Mouse (Mus musculus) embryo, embryonic 11 days (tissue): ENCODE measurements around the gene D630003M21Rik.

ENCODE experiments used
- DNase-seq: peaks from one replicate; pipeline ENCODE4 v3.0.0-alpha.2; 2015

D630003M21Rik gene

DNA sequence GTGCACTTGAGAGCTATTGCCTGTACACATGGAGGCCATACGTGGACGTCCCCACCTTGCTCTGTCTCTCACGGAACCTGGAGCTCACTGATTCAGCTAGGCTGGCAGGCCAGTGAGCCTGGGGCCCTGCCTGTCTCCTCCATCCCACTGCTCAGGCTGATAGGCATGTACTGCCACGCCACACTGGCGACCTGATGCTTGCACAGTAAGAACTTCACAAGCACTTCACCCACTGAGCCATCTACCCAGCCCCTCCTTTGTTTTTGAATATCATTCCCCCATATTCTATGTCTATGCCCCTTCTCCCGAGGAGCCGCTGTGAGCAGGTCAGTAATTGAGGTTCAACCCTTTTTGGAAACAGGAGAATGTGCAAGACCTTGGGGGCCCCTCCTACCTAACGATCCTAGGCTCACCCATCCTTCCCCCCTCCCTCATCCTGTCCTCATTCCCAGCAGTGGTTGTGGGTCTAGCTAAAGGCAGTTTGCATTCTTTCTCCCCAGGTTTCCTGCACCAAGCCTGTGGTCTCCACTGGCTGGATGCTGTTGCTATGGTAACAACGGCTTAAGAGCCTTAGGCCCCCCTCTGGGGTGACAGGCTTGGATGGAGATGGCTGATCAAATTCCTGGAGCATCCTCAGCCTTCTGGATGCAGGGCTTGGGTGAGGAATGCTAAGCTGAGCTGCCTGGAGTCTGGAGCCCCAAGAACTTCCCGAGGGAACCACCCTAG, 35.2 kb downstream of the D630003M21Rik start:
- peak; percentile 64 for DNase-seq

DNA sequence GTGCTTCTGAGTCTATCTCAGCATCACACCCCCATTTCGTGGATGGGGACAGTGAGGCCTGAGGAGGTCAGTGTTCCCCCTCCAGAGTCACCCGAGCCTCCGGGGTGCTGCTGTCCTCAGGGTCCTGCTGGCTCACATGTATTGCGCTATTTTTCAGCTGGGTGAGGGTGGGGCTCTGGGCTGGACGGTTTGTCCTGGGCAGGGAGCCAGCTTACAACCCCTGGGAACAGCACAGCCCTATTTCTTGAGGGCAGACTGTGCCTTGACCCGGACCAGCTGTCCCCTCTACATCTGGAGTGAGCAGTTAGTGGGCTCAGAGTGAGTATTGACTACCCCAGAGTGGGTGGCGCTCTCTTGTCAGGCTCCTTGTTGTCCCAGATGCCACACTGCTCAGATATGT, 37.9 kb downstream of the D630003M21Rik start:
- DNase-seq, result no peak

DNA sequence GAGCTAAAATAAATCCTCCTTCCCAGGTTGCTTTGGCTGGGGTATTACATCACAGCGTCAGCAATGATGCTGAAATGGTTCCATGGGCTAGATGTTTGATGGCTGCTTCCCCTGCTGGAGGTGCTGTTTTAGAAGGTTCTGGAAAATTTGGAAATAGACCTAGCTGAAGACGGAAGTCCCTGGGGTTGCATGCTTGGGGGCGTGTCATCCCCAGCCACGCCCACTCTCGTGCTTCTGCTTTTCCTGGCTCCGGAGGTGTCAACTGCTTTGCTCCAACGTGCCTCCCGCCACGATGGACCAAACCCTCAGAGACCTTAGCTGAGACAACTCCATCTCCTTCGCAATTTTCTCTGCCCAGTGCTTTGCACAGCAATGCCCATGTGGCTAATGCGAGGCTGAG, 39.6 kb downstream of the D630003M21Rik start:
- DNase-seq, result no peak

DNA sequence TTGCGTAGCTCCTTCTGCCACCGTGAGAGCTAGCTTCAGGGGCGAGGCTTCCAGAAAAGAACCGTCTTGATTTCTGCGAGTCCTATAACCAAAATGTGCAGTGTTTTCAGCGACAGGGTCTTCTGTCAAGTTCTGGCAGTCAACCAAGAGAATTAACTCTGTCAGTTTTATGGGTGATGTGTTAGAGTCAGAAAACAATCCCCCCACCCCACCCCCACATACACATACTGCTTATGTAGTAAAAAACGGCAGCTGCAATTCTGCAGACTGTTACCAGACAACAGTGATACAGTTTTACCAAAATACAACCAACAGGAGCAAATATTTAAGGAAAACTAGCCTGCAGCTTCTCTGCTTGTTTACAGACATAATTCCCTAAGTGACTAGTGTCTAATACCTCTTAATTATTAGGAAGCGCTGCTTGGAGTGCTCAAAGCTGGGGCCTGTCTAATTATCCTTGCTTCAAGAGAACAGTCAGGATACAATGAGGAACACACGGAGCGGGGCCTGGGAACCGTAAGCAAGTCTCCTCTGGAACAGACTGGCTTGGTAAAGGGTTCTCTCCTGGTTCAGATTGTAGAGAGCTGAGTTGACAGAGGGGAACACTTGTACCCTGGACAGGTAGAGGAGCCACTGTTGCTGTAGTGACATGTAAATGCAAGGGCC, 42.7 kb downstream of the D630003M21Rik start:
- DNase-seq, result no peak

DNA sequence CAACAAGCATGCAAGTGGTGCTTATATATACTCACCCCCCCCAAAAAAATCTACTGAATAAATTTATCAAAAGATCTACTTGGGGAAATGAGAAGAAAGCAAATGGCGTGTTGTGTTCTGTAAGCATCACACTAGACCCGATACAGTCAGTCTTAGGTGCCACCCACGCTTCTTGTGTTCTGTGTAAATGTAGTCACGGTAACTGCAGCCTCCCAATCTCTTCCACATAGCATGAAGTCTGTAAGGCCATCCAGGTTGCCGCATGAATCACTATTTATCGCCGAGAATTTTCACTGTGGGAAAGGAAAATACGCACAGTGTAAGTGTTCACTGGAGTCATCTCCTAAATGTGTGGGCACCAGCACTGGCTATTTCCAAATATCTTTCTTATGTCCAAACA, 45.8 kb downstream of the D630003M21Rik start:
- DNase-seq, result no peak

DNA sequence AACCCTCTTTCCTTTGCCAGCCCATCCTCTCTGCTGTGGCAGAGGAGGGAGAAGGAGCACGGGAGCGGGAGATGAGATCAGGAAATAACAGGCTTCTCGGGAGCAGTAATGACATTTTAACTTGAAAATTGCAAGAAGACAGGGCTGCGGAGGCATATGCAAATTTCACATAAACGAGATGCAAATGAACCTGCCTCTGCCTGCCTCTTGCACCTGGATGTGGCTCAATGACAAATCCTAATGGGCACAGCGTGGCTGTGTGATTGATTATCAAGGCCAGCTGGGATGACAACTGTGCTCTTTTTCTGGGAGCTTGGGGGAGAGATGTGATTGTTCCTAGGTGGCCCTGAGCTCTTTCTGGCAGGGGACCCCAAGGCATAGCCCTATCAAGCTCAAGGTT, 47.1 kb downstream of the D630003M21Rik start:
- DNase-seq, result no peak

DNA sequence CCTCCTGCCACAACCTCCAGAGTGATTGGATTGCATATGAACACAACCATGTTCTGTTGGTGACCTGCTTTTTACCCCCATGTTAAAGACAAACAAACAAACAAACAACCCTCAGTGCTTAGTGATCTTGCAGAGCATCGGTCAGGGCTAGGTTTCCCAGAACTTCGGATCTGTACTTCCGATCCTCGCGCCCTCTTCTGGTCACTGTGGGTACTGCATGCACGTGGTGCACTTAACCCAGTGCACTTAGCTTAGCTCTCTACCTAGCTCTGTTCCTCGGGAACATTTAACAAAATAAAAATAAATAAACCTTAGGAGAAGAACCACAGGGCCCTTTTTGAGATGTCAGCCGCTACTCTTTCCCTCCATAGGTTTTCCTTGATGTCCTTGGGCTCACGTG, 48.2 kb downstream of the D630003M21Rik start:
- DNase-seq, result peak; percentile 71

DNA sequence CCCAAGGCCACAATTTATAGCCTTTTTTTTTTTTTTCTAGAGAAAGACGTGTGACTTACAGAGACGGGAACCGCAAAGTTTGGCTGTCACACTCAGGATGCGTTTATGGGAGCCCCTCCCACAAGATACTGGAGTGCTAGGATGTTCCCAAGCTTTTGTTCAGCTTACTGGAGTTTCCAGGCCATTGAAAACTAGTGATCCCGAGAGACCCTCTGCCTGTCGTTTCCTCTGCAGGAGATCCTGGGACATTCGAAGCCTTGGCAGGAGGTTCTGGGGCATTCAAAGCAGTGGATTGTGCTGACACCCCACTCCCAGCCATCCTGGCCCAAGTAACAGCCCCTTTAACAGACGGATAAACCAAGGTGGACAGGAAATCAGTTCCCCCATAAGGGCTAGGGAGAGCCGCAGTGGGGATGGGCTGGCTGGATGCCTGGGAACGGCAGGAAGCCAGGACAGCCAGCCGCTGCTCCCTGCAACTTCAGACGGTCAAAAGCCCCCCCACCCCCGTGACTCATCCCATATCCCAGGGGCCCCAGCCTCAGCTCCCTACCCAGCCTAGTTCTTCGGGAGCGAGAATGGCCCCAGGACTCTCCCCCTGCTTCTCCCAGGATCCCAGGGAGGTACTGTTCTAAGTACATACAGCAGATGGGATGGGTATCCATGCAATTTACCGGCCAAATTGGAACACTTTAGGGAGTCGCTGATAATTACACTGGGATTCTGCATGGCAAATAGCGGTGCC, 49.5 kb downstream of the D630003M21Rik start:
- peak; percentile 38 for DNase-seq

DNA sequence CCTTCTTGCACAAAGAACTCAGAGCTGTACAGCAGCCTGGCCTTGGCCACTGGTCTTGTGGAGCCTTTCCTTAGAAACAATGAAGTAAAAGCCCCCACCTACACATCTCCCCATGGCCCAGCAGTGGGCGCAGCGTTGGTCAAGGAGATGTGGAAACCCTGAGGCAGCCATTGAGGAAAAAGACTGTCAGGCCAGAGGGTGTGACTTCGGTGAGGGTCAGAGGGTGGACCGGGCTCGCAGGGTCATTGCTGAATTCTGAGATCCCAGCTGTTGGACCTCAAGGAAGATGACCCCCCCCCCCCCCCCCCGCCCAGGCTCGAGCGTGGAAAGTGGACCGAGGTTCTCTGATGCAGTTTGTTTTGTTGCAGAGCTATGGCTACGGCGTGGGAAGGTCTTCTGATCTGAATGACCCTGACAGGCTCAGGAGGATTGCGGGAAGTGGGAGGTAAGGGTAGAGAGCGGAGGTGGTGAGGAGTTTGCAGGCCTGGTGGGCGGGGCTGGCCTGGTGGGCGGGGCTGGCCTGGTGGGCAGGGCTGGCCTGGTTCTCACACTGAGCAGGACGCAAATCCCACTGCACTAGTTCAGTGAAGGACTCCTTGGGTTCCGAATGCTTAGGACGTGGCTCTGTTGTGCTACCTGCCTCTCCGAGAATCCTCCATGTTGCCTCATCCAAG, 50.2 kb downstream of the D630003M21Rik start:
- DNase-seq, result peak; percentile 82

DNA sequence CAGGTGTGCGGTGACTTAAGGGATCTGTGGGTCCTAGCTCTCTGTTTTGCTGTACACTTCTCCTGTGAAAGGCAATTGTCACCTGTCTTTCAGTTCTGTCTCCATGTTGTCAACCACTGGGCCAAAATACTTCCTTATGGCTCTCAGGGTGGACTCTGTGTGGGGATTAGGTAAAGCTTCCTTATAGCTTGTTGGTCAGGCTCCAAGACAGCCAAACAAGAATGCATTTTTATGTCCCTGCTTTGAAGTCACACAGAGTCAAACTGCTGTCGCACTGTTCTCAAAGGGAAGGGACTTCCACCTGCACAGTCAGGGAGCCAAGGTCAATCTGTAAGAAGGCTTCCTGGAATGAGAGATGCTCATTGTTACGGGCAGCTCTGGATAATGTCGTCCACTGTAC, 50.9 kb downstream of the D630003M21Rik start:
- DNase-seq, result no peak

DNA sequence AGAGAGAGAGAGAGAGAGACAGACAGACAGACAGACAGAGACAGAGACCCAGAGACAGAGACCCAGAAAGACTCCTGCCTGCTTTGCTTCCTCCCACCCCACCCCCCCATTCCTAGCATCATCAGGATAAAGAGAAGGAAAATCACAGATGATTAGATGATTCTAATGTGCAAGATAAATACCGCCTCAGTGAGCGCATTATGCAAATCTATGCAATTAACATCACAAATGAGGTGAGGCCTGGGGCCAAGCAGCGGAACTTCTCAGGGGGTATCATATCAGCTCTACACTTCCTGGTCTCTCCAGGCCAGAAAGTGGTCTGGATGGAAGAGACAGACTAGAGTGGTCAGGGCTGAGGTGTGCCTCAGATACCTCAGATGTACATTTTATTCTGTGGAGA, 51.4 kb downstream of the D630003M21Rik start:
- DNase-seq, result no peak

DNA sequence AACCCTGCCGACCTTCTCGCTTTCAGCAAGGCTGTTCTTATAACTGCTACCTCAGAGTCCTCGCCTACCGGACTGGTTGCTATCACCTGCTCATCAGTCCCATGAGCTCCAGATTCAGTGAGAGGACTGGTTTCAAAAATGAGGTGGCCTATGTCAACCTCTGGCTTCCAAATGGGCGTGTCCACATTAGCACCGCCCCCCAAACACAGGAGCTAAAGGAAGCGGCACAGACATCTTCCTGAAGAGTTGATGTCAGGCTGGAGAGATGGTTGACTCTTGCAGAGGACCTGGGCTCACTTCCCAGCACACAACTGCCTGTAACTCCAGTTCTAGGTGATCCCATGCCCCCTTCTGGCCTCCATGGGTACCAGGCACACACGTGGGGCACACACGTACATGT, 52.3 kb downstream of the D630003M21Rik start:
- no peak for DNase-seq

DNA sequence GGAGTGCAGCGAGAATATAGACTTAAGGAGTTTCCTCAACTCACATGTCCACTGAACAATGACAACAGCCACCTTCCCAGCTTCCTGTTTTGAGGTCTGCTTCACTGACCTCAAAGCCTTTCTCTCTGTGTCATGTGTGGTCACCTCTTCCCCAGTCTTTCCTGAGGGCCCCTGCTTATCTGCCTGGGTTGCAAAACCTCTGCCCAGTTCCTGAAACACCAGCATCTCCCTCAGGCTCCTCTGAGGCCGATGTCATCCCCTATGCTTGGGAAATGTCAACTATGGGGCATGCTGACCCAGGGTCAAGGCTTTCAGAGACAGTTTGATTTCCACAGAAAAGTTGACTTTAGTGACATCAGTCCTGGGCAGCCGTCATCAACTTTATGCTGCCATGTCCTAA, 53.6 kb downstream of the D630003M21Rik start:
- DNase-seq, result no peak

DNA sequence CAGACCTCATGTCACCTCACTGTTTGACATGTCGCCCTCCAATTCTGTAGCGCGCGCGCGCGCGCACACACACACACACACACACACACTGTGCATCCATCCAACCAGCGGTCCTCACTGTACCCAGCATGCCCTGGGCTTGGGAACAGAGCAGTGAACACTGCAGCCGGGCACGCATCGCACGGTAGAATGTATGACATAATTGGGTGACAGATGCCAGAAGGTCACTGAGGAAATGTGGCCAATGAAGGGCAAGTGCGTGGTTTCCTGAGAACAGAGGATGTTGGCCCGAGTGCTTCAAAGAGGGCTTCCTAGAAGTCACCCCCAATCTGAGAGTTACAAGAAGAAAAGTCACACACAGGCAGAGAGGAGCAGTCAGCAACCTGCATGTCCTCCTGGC, 54.1 kb downstream of the D630003M21Rik start:
- DNase-seq, result no peak

DNA sequence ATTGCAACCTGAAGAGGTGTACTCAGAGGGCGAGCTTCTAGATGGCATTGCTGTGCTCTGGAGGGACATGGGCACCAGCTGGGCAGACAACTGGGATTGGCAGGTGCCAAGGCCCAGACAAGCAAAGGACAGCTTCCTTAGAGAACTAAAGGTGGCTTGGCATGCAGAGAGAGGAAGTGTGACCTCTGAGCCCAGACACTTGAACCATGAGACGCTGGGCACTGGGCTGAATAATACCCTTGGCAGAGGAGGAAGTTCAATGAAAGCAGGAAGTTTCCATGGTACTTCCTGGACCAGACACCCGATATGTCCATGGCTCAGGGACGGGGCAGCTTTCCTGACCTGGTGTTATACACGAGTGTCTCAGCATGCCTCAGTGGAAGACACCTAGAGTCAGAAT, 54.6 kb downstream of the D630003M21Rik start:
- no peak for DNase-seq

DNA sequence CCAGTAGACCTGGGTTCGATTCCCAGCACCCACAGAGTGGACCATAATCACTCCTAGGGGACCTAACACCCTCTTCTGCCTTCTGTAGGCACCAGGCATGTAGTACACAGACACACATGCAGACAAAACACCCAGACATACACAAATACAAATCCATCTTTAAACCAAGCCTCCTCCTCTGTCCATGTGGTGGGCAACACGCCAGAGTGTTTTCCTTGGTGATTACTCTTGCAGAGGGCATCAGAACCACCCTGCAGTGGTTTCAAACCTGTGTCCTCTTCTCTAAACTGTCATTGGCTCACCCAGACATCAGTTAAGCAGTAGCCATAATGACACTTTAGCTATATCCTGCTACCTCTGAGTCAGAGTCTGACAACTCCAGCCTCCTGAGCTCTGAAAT, 58.6 kb downstream of the D630003M21Rik start:
- no peak for DNase-seq

DNA sequence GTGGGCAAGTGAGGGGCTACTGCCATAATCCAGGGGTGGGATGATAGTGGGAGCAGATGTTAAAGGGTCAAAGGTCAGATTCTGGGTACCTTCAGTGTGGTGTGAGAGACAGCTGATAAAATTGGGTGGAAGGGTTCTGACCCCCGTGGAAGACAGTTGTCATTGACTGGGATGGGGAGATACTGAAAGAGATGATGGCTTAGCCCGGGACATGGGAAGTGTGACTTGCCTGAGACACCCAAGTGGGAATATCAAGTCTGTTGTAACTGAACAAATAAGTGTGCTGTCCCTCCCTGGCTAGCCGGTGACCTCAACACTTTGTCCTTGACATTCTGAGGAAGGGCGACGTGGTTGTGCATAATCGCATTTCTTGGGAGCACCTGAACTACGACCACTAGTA, 59.3 kb downstream of the D630003M21Rik start:
- DNase-seq, result no peak

DNA sequence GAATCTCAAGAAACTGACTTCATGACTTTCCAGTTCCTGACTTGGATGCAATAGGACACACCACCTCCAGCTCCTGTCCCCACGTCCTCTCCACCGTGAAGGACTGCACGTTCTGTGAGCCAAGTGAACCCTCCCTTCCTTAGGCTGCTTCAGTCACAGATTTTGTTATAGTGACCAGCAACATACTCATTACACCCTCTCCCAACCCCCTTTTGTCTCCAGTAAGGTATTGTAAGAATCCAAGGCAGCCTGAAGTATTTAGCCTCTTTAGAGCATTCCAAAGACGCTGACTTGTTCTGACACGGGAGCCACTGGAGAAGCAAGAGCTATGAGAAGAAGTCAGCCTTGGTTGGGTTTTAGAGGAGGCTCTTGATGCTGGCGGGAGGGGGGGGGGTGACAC, 59.7 kb downstream of the D630003M21Rik start:
- DNase-seq, result no peak

DNA sequence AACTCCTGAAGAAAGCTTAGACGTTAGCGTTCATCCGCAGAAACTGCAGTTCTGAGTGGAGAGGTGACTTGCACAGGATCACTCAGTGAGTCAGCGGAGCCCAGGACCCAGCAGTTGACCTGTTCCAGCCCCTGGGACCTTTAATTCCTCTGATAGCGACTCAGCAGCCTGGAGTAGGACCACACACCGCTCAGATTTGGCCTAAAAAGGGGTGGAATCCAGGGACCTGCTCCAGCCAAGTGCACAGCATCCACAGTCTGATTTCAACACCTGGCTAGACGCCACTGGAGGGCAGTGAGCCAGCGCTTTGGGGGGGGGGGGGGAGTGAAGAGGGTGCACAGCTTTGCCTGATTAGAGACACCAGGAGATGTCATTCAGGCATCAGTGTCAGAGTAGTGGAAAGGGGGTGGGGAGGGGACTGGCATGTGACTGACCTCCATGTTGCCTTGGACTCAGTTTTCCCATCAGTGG, 60.2 kb downstream of the D630003M21Rik start:
- no peak for DNase-seq

DNA sequence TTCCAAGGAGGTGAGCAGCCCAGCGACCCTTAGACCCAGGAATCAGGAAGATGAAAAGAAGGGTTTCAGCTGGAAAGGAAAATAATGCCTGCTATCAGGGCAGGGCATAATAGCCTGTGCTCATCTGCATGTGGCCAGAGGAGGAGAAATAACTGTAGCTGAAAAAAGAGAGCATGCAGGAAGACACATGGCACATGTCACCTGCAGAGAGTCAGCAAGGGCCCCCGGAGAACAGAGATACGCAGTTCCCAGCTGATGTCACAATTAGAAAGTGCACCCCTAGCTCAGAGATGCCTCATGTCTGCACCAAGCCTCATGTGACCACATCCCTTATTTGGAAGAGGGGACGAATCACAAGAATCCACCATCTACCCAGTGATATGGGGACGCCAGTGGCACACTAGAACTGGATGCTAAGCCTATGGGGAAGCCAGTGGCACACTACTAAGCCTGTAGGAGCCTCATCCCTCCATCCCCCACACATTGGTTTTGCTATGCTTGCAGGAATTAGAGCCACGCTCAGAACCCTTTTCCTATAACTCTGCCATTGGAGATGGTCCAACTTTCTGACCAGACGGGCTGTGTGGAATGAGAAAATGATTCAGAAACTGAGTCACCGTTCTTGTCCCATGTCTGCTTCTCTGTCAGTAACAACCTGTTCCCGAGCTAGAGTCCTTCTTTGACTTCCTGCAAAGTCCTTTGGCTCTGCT, 61.4 kb downstream of the D630003M21Rik start:
- DNase-seq, result no peak

DNA sequence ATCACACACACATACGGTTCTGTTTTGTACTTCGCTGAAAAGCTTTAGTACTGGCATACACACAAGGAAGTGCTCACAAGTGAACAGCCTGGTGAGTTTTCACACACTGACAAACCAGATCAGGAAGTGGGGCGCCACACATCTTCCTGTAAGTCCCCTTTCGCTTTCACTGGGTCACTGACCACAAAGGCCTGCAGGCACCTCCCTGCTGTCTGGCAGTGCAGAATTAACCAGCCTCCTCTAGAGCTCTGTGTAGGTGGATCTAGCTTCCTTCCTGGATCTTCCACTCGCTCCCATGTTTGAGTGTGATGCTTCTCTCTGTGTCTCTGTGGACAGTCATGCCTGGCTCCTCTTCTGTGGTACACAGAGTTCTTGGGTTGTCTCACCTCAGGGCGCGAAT, 62.4 kb downstream of the D630003M21Rik start:
- no peak for DNase-seq

DNA sequence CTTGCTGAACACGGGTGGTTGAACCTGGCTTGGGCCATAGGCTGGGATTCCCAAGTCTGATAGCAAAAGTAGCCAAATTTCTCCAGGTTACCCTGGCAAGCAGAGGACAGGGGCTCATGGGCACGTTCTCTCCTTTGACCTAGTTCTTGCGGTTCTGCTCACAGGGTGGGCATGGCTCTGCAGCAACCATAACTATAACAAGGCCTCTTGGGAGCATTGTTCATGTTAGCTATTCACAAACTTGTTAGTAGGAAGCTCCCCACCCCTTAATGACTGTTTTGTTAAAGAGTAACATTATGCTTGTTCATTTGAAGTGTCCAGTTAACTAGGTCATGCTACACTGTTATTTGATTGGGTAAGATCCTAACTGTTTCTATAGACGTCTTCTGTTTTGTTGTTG, 63.2 kb downstream of the D630003M21Rik start:
- no peak for DNase-seq

DNA sequence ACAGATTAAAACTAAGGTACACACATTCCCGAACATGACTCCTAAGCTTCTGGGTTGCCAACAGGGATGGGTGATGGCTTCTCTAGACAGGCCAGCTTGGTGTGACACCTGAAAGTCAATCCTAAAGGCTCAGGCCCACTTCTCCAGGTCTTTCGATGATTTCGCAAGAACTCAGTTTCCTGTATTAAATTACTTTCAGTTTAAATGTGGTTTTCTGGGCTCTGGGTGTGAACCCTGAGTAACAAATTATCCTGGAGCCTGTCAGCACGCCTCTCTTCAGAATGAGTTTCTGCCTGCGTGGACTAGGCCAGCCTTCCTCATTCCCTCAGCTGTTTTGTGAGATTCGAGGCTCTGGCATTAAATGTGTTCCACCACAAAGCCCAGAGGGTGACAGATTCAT, 66.0 kb downstream of the D630003M21Rik start:
- no peak for DNase-seq
